Mouse (Mus musculus) neural tube, embryonic 12.5 days (tissue): ENCODE results near the gene Gpr1. TPM values are rescaled to one million over a fixed set of nuclear protein-coding genes. Genes with fewer than 3 reads are reported as not detected.
A peak's percentile ranks its signal among the peaks of the same experiment; 100 is the strongest.
"Not testable (repeated sequence)": the region's sequence is repeated elsewhere in the genome, so short reads cannot be mapped to it uniquely, and the experiment has no call there.

ENCODE experiments used
- ATAC-seq: fragments of 200-750 bp; cut with Nextera tagmentation; 2 replicates; pipeline ENCODE4 v1.8.0; 2017; ENCODE audit warnings: low read depth, mild to moderate bottlenecking, moderate TSS enrichment, moderate library complexity; ENCODE audit not compliant: low FRiP score
- H3K27ac ChIP-seq: fragments of 300-500 bp; sonication (generic); 2 replicates; pipeline ENCODE4 v1.5.1; 2016
- H3K27me3 ChIP-seq: fragments of 300-500 bp; sonication (generic); replicated peaks from 2 replicates; pipeline ENCODE4 v1.6.1; 2016; ENCODE audit warnings: mild to moderate bottlenecking
- H3K36me3 ChIP-seq: fragments of 300-500 bp; sonication (generic); 2 replicates; pipeline ENCODE4 v1.6.1; 2016; ENCODE audit warnings: mild to moderate bottlenecking
- H3K4me1 ChIP-seq: fragments of 300-500 bp; sonication (generic); 2 replicates; pipeline ENCODE4 v1.6.1; 2016
- H3K4me2 ChIP-seq: fragments of 300-500 bp; sonication (generic); replicated peaks from 2 replicates; pipeline ENCODE4 v1.6.1; 2016; ENCODE audit warnings: mild to moderate bottlenecking
- H3K4me3 ChIP-seq: fragments of 300-500 bp; sonication (generic); 2 replicates; pipeline ENCODE4 v1.5.1; 2016
- H3K9ac ChIP-seq: fragments of 300-500 bp; sonication (generic); 2 replicates; pipeline ENCODE4 v1.6.1; 2016; ENCODE audit warnings: mild to moderate bottlenecking
- H3K9me3 ChIP-seq: fragments of 300-500 bp; sonication (generic); 2 replicates; pipeline ENCODE4 v1.6.1; 2016; ENCODE audit warnings: mild to moderate bottlenecking
- WGBS: fragments of 180-500 bp; shearing (Covaris S2); methylation state at CpG from one replicate; pipeline ENCODE4 v1.1.7; 2016; 5-methylcytosine and 5-hydroxymethylcytosine counted together
- polyA plus RNA-seq: library from polyadenylated mRNA; unstranded; fragments of >200 nt; fragmentation: Nextera tagmentation; extraction: Ambion mirVana; gene quantifications from 2 replicates; pipeline ENCODE4 v1.2.1, GENCODE M21; 2016

Gpr1 gene
- polyA plus RNA-seq, 1 experiment from 2014 or later, result 0.35 TPM

DNA sequence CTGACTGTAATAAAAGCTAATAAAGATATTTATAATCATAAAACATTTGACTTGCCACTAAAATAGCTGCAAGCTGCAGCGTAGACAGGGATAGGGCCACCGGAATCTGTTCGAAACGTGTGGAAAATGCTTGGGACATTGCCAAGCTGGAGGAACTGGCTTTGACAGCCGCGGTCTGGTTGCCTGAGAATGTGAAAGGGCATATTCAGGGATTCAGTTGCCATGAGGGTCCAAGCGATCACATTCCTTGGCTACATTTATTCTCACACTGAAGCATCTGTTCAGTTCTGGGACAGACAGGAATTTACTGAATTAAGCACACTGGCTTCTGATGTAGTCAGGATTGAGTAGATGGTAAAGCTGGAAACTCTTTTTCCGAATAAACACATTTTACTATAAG, 23.5 kb downstream of the Gpr1 start:
- Histone ChIP-seq H3K27ac (no peak overlapping the region), H3K36me3 (no peaks in the 10 kb centered on the region), H3K4me3 (no peak overlapping the region), H3K27me3 (no peaks in the 10 kb centered on the region), H3K9ac (no peak overlapping the region), H3K4me1 (no peaks in the 10 kb centered on the region), H3K9me3 (no peaks in the 10 kb centered on the region), H3K4me2 (no peak overlapping the region)
- no peak for ATAC-seq
- WGBS, result 84% methylated on average over 8 of the region's 8 CpGs

GRCm38 (mm10) chr1:63188536-63188935, 25.8 kb downstream of the Gpr1 start:
- H3K36me3 ChIP-seq, result 0 out of 2 replicates have a peak, but pooled peaks cover 2% of the 10 kb centered on the region
- H3K9me3 ChIP-seq, result no peaks in the 10 kb centered on the region
- H3K4me1 ChIP-seq, result no peaks in the 10 kb centered on the region
- ATAC-seq, result no peak
- H3K9ac ChIP-seq, result no peak overlapping the region
- no peak overlapping the region for H3K4me3 ChIP-seq
- no peak overlapping the region for H3K27ac ChIP-seq
- no peaks in the 10 kb centered on the region for H3K27me3 ChIP-seq
- 96% methylated on average over 3 of the region's 3 CpGs for WGBS
- H3K4me2 ChIP-seq, result no peak overlapping the region

- H3K4me2 ChIP-seq, ATAC-seq, H3K36me3 ChIP-seq, H3K9me3 ChIP-seq, H3K9ac ChIP-seq, H3K4me3 ChIP-seq, H3K27me3 ChIP-seq, H3K4me1 ChIP-seq, H3K27ac ChIP-seq: not testable (repeated sequence)
- WGBS, result 98% methylated on average over 6 of the region's 6 CpGs
Measured at GRCm38 (mm10) chr1:63185430-63185829, 28.9 kb downstream of the Gpr1 start.

DNA sequence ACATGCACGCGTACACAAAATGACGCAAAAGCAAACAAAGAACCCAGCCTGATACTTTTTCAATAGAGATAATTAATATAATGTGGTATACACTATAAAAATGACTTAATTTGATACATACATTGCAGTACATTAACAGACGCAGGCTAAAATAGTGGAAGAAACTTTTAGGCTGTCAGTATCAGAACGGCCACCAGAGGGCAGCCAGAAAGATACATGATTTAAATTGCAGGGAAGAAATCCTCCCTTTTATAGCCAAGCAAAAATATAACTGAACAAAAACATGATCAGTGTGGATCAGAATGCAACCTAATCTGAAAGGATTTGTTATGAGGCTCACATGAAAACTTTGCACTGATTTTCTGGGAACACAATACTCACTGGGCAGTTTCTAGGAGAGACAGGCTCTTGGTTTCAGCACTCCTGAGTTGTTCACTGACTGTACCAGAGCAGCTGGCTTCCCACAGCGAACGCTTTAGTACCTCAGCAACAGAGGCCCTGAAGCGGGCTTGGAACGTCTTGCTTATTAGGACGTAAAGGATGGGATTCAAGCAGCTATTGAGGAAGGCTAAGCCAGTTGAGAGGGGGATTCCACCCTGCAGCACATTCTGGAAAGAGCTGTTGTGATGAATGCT, 31.6 kb downstream of the Gpr1 start:
- Histone ChIP-seq H3K4me2 (no peak overlapping the region), H3K4me1 (peaks cover 7% of the 10 kb centered on the region), H3K27me3 (no peaks in the 10 kb centered on the region), H3K27ac (no peak overlapping the region), H3K4me3 (no peak overlapping the region), H3K9ac (no peak overlapping the region), H3K9me3 (no peaks in the 10 kb centered on the region), H3K36me3 (peaks cover 23% of the 10 kb centered on the region)
- no peak for ATAC-seq
- 65% methylated on average over 10 of the region's 10 CpGs for WGBS

DNA sequence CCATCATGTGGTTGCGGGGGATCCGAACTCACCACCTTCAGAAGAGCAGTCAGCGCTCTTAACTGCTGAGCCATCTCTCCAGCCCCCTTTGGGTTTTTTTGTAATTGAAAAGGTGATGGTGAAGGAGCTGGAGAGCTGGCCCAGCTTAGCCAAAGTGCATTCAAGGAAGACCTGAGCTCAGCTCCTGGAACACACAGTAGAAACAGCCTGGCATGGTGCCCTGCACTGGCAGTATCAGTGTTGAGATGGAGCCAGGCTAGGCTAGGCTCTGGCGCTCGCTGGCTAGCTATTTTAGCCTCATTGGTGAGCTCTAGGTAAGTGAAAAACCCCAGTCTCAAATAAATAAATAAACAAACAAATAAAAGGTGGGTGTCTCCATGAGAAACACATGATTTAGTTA, 32.1 kb downstream of the Gpr1 start:
- H3K27me3 ChIP-seq, result no peaks in the 10 kb centered on the region
- H3K27ac ChIP-seq, result no peak overlapping the region
- ATAC-seq, result no peak
- peaks cover 11% of the 10 kb centered on the region for H3K4me1 ChIP-seq
- no peak overlapping the region for H3K9ac ChIP-seq
- H3K4me2 ChIP-seq, result no peak overlapping the region
- no peaks in the 10 kb centered on the region for H3K9me3 ChIP-seq
- WGBS, result 85% methylated on average over 5 of the region's 5 CpGs
- H3K36me3 ChIP-seq, result peaks cover 23% of the 10 kb centered on the region
- H3K4me3 ChIP-seq, result no peak overlapping the region

- Histone ChIP-seq H3K9ac (no peak overlapping the region), H3K4me3 (no peak overlapping the region), H3K36me3 (peaks cover 23% of the 10 kb centered on the region), H3K27ac (no peak overlapping the region), H3K4me1 (peaks cover 11% of the 10 kb centered on the region), H3K27me3 (no peaks in the 10 kb centered on the region), H3K9me3 (no peaks in the 10 kb centered on the region), H3K4me2 (no peak overlapping the region)
- 0 out of 2 replicates have a peak, but pooled peaks have one; percentile 26 for ATAC-seq
- 98% methylated on average over 1 of the region's 1 CpGs for whole genome bisulfite sequencing
Measured at GRCm38 (mm10) chr1:63181480-63181879, 32.9 kb downstream of the Gpr1 start.

- ATAC-seq, result peak; percentile 88
- no peak overlapping the region for H3K9ac ChIP-seq
- 9% methylated on average over 3 of the region's 3 CpGs for WGBS
Measured at GRCm38 (mm10) chr1:63181019-63181418, 33.3 kb downstream of the Gpr1 start.

GRCm38 (mm10) chr1:63180575-63180974, 33.8 kb downstream of the Gpr1 start:
- not testable (repeated sequence) for H3K4me3 ChIP-seq, ATAC-seq, H3K9me3 ChIP-seq, H3K9ac ChIP-seq, H3K27me3 ChIP-seq, H3K27ac ChIP-seq, H3K4me2 ChIP-seq
- peaks cover 15% of the 10 kb centered on the region for H3K4me1 ChIP-seq
- WGBS, result 69% methylated on average over 4 of the region's 4 CpGs
- peaks cover 23% of the 10 kb centered on the region for H3K36me3 ChIP-seq

More at GRCm38 (mm10) chr1:63181019-63181418, 33.3 kb downstream of the Gpr1 start:
- H3K27me3 ChIP-seq, result no peaks in the 10 kb centered on the region
- H3K4me1 ChIP-seq, result peaks cover 11% of the 10 kb centered on the region
- peaks cover 23% of the 10 kb centered on the region for H3K36me3 ChIP-seq
- no peak overlapping the region for H3K4me3 ChIP-seq
- no peaks in the 10 kb centered on the region for H3K9me3 ChIP-seq
- H3K4me2 ChIP-seq, result no peak overlapping the region
- no peak overlapping the region for H3K27ac ChIP-seq

GRCm38 (mm10) chr1:63180122-63180521, 34.2 kb downstream of the Gpr1 start:
- Histone ChIP-seq H3K4me3 (no peak overlapping the region), H3K27ac (no peak overlapping the region), H3K36me3 (peaks cover 23% of the 10 kb centered on the region), H3K9me3 (no peaks in the 10 kb centered on the region), H3K4me2 (no peak overlapping the region), H3K4me1 (peaks cover 20% of the 10 kb centered on the region), H3K27me3 (no peaks in the 10 kb centered on the region), H3K9ac (no peak overlapping the region)
- WGBS, result 93% methylated on average over 4 of the region's 4 CpGs
- no peak for ATAC-seq

DNA sequence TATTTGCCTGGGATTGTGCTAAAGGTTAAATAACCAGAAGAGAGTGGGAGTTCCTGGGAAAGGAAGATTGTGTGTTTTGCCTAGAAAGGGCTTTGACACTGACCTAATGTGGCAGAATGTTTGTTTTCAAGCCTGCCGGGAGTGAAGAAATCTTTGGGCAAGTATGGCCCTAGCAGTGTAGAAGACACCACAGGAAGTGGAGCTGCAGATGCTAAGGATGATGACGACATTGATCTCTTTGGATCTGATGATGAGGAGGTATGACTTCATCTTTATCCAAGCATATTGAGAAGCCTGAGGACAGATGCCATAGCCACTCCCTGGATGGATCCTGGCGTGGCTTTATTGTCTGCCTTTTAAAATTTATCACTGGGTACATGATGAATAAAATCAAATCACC, 36.0 kb downstream of the Gpr1 start:
- Histone ChIP-seq H3K4me1 (peaks cover 25% of the 10 kb centered on the region), H3K4me2 (peak overlapping the region; percentile 80), H3K27ac (no peak overlapping the region), H3K27me3 (no peaks in the 10 kb centered on the region), H3K9me3 (no peaks in the 10 kb centered on the region), H3K36me3 (peaks cover 20% of the 10 kb centered on the region), H3K4me3 (peak overlapping the region; percentile 87; the same call in 1 of the 2 replicates), H3K9ac (no peak overlapping the region)
- WGBS, result 80% methylated on average over 3 of the region's 3 CpGs
- ATAC-seq, result no peak

DNA sequence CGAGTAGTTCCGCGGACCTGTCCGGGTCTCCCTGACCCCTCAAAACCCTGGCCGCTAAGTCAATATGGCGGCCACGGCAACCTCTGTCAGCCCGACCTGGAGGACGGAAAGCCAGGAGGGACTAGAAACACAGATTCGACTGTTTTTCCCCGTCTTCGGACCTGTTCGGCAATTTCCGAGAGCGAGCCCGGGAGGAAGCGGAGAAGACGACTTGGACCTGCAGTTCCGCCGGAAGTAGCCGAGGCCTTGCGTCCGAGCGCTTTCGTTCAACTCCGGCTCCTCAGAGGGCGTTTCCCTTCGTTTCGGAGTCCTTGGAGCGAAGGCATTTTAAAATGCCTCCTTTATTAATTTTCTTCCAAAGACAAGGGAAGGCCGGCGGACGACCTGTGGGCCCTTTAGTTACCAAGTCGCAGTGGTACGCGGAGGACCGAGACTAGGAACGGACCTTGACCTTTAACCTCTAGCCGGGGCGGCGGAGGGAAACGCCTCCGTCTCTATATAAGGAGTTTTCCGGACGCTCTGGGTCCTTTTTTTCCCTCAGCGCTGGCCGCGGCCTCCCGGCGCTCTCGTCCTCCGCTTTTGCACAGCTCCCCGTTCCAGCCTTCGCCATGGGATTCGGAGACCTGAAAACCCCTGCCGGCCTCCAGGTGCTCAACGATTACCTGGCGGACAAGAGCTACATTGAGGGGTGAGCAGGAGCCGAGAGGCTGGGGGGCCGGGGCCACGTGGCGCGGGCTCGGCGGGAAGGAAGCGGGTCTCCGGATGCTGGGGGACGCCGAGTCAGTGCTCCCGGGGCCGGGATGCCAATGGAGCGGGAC, 37.5 kb downstream of the Gpr1 start, which contains the start of the genes Eef1b2 and Ndufs1:
TSS of gene Eef1b2 (plus strand) at position 222 of the 818 bp plus-strand sequence.
TSS of gene Ndufs1 (minus strand) at position 230 of the 818 bp plus-strand sequence.
- peak within 1 kb of the TSS; percentile 80 for H3K4me2 ChIP-seq
- peak; percentile 88 for ATAC-seq
- H3K4me3 ChIP-seq, result peak within 1 kb of the TSS; percentile 87
- H3K27me3 ChIP-seq, result no peaks in the 10 kb centered on the region
- H3K9me3 ChIP-seq, result no peaks in the 10 kb centered on the region
- peaks cover 22% of the 10 kb centered on the region for H3K36me3 ChIP-seq
- peak within 1 kb of the TSS; percentile 34 for H3K27ac ChIP-seq
- H3K4me1 ChIP-seq, result peaks cover 25% of the 10 kb centered on the region
- under 1% methylated on average over 72 of the region's 72 CpGs for WGBS
- H3K9ac ChIP-seq, result peak within 1 kb of the TSS; percentile 95

GRCm38 (mm10) chr1:63176259-63176603, 38.1 kb downstream of the Gpr1 start:
- H3K27me3 ChIP-seq, result no peaks in the 10 kb centered on the region
- H3K9ac ChIP-seq, result peak overlapping the region; percentile 95
- peak overlapping the region; percentile 87 for H3K4me3 ChIP-seq
- ATAC-seq, result peak; percentile 42
- under 1% methylated on average over 14 of the region's 14 CpGs for WGBS
- peak overlapping the region; percentile 80 for H3K4me2 ChIP-seq
- H3K27ac ChIP-seq, result 0 out of 2 replicates have a peak overlapping the region, but pooled peaks have one; percentile 9
- H3K4me1 ChIP-seq, result peaks cover 25% of the 10 kb centered on the region
- H3K36me3 ChIP-seq, result peaks cover 26% of the 10 kb centered on the region
- H3K9me3 ChIP-seq, result no peaks in the 10 kb centered on the region
